Mouse (Mus musculus) bone marrow macrophage, adult 2 months (primary cell): ENCODE measurements around the gene Spag6. TPM values are rescaled to one million over a fixed set of nuclear protein-coding genes. Genes with fewer than 3 reads are reported as not detected.
A peak's percentile ranks its signal among the peaks of the same experiment; 100 is the strongest.

ENCODE experiments used
- H3K27ac ChIP-seq: 2 replicates; pipeline ENCODE4 v1.5.1; 2012; ENCODE audit warnings: low read depth, low read length; ENCODE audit not compliant: insufficient read depth
- H3K4me1 ChIP-seq: 2 replicates; pipeline ENCODE4 v1.6.1; 2012; ENCODE audit warnings: low read length; ENCODE audit not compliant: control insufficient read depth, insufficient read depth
- H3K4me3 ChIP-seq: 2 replicates; pipeline ENCODE4 v1.5.1; 2012; ENCODE audit warnings: mild to moderate bottlenecking, low read length, moderate library complexity; ENCODE audit not compliant: insufficient read depth
- CTCF ChIP-seq: IDR thresholded peaks from 2 replicates; pipeline ENCODE4 v1.5.1; 2012; ENCODE audit warnings: low read depth, mild to moderate bottlenecking, low read length, moderate library complexity
- POLR2A ChIP-seq: IDR thresholded peaks from 2 replicates; pipeline ENCODE4 v1.6.1; 2012; ENCODE audit warnings: mild to moderate bottlenecking, low read depth, low read length, borderline replicate concordance
- polyA plus RNA-seq: library from polyadenylated mRNA; stranded (reverse); fragments of >200 nt; gene quantifications from 2 replicates; pipeline ENCODE4 v1.2.4, GENCODE M21; 2012; ENCODE audit not compliant: missing spikeins, insufficient read depth, insufficient read length

Gene Spag6
- polyA plus RNA-seq, 1 experiment: not detected

DNA sequence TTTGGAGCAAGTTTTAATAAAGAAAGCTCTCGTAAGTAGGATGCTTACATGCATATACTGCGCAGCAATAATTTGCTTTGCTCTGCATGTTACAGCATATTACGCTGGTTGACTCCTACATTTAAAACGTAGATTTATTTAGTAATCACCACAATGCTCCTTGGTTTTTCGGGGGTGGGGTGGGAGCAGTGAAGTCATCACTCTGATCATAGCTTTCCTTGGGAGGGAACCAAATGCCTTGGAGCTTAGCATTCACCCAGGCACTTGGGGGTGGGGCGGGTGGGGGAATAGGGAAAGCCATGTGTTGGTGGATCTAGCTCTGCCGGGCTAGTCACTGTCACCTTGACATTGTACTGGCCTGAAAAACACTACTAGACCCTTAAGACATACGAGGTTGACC lies 1.3 kb downstream of the Spag6 start:
- TF ChIP-seq CTCF: no peak
- TF ChIP-seq POLR2A: no peak
- H3K4me1 ChIP-seq: 0 out of 2 replicates have a peak, but pooled peaks cover 3% of the 10 kb centered on the region
- H3K4me3 ChIP-seq: no peak overlapping the region
- no peak overlapping the region for H3K27ac ChIP-seq

DNA sequence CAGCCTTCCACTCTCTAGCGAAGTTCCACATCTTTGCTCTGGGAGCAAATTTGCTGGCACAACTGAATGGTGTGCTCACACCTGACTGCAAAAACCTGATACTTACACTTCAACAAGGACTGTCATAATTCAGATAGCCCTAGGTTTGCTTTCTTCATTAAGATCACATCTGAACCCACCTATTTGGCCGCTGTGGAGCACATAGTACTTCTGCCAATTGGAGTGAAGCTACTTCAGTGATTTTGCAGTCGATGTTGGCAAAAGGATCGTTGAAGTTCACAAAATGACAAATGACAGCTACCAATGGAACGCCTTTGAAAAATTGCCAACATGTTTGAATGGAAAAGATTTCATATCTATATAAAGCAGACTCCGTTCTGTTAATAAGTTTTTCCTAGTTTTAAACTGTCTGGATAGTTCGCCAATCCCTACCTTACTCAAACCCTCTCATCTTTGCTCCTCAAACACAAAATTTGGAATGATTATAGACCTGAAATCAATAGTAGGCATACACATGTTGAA lies 1.9 kb downstream of the Spag6 start:
- H3K4me3 ChIP-seq: no peak overlapping the region
- H3K4me1 ChIP-seq: 0 out of 2 replicates have a peak, but pooled peaks cover 3% of the 10 kb centered on the region
- H3K27ac ChIP-seq: no peak overlapping the region
- no peak for TF ChIP-seq CTCF
- TF ChIP-seq POLR2A: no peak

DNA sequence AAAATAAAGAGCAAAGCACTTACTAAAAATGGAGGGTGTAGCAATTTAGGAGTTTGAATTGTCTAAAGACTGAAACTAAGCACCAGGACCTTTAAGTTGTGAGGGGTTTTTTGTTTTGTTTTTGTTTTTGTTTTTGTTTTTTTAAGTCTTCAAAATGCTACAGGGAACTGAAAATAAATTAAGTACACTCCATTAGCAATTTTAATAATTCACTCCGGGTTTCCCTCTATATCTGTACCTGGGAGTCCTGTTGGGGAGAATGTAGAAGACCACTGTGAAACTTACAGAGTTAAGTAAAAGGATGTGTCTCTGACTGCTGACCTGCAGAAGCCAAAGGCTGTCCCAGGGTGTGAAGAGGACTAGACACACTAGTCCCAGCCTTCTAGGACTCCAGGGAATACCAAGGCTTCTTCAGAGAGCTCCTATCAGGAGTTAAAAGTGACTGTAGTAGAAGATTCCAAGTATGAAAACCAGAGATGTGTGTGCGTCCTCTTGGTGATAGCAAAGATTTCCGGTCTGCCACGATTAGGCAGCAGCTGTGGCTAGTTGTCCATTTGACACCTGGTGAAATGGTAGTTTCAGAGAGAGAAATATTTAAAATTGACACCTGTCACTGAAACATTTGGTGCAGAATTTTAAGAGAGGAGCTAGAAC lies 3.9 kb downstream of the Spag6 start:
- Histone ChIP-seq H3K4me3 (no peak overlapping the region), H3K27ac (no peak overlapping the region), H3K4me1 (0 out of 2 replicates have a peak, but pooled peaks cover 3% of the 10 kb centered on the region)
- no peak for TF ChIP-seq POLR2A
- TF ChIP-seq CTCF: no peak

DNA sequence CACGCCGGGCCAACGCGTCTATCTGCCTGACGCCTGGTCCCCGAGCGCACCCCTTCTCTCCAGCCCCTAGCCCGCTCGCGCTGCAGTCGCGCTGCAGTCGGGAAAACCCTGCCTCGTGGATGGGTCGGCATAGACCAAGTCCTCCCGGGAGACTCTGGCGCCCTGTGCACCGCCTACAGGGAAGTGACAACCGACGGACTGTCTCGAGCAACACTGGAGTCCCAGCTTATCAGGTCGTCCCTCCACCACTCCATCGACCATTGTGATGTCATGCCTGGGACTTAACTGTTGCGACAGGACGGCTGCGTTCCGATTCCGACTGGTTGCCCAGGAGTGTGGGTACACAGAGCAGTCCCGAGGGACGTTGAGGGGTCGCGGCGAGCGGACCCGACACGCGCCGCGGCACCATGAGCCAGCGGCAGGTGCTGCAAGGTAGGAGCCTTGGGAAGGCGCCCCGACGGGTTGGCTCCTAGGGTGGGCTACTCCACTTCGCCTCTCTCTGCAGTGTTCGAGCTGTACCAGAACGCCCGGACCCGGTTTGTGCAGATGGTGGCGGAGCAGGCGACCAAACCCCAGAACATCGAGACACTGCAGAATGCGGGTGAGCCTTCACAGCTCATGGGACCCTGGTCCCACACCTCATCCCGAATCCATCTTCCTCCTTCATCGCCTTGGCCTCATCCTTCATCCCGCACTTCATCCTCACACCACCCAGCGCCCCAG lies 5.0 kb downstream of the Spag6 start:
- no peak overlapping the region for H3K27ac ChIP-seq
- 0 out of 2 replicates have a peak, but pooled peaks cover 3% of the 10 kb centered on the region for H3K4me1 ChIP-seq
- peak overlapping the region; percentile 40 for H3K4me3 ChIP-seq

DNA sequence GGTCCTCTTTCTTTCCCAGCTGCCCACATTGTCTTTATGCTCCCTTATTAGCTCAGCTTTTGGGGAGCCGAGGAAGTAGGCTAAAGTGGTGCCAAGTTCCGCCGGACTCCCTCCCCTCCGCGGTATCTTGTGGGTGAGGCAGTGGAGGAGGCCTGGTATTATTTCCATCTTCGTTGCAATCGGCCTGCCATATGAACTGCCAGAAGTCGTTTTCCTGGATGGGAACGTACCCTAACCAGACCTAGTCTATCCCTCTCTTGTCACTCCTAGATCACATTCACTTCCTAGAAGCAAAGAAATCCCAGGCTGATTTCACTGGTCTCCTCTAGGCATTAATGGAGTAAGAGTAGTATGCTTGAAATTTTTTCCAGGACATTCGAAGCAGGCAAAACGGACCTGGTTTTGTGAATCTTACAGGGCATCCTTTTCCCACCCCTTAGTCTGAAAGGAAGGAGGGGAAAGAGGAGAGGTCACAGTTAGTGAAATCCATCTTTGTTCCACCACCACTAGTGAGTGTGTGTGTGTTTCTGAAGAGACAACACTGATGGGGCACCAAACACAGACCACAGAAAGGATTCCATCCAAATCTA lies 5.7 kb downstream of the Spag6 start:
- TF ChIP-seq CTCF: no peak
- no peak for TF ChIP-seq POLR2A
- Histone ChIP-seq H3K4me1 (0 out of 2 replicates have a peak, but pooled peaks cover 3% of the 10 kb centered on the region), H3K27ac (no peak overlapping the region), H3K4me3 (peak overlapping the region; percentile 40; the same call in 1 of the 2 replicates)

More for the DNA sequence above, 5.0 kb downstream of the Spag6 start:
- TF ChIP-seq CTCF (no peak), POLR2A (no peak)

DNA sequence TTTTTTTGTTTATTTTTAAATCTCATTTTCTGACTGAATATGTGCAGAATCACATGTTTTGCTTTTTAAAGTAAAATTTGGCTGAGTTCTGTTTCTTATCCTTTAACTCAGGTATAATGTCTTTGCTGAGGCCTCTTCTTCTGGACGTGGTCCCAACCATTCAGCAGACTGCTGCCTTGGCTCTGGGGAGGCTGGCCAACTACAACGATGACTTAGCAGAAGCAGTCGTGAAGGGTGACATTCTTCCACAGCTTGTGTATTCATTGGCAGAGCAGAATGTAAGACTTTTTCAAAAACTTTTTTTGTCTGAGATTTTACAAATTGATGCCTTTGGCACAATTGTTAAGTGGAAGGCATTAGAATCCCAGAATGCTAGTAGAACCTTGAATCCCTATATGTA lies 16.5 kb downstream of the Spag6 start:
- H3K4me1 ChIP-seq: no peaks in the 10 kb centered on the region
- H3K27ac ChIP-seq: no peak overlapping the region
- H3K4me3 ChIP-seq: no peak overlapping the region
- TF ChIP-seq POLR2A (no peak), CTCF (no peak)

DNA sequence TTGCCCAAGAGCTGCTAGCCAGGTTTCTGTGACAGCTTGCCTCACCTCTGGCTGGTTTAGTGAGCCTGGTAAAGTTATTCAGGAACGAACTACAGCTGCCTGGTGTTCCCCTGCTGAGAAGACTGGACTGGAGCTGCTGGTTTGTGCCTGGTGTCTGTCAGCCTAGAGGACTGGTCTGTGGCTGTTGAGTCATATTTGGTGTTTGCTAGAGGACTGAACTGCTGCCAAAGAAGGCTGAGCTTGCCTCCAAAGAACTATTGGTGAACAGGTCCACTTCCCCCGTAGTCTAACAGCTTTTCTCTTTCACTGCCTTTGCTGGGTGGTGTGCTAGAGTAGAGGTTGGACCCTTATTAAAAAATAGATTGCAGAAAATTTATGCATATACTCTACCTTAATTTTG lies 19.2 kb downstream of the Spag6 start:
- Histone ChIP-seq H3K27ac (no peak overlapping the region), H3K4me3 (no peak overlapping the region), H3K4me1 (no peaks in the 10 kb centered on the region)
- TF ChIP-seq POLR2A (no peak), CTCF (no peak)

DNA sequence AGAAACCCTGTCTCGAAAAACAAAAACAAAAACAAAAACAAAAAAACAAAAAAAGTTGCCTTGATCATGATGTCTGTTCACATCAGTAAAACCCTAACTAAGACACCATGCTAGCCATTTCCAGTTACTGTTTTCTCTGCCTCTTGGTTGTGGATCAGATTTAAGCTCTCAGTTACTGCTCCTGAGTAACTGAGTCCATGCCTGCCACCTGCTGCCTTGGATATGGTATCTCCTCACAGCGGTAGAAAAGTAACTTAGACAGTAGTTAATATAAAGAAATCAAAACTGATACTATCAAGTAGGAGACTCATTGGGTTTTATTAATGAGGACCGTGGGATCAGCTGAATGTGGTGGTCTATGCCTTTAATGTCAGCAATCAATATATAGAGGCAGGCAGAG lies 20.5 kb downstream of the Spag6 start:
- Histone ChIP-seq H3K4me1 (no peaks in the 10 kb centered on the region), H3K4me3 (no peak overlapping the region), H3K27ac (no peak overlapping the region)
- TF ChIP-seq POLR2A (no peak), CTCF (no peak)

DNA sequence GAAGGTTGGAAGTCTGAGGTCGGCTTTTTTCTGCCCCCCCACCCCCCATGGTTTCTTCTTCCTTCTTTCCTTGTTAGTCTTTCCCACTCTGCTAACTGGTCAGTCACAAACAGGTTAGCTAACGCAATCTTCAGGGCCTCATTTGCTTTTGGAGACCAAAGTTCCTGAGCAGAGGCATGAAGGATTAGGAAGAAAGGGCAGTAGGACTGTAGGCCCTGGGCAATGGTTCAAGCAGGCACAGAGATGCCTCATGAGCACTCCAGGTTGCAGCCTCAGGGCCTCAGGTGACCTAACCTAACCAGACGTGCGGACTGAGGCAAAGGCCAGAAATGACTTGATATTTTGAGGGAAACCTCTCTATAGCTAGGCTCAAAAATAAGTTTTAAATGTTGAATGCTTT lies 24.7 kb downstream of the Spag6 start:
- H3K27ac ChIP-seq: no peak overlapping the region
- no peak overlapping the region for H3K4me3 ChIP-seq
- TF ChIP-seq POLR2A (no peak), CTCF (no peak)
- no peaks in the 10 kb centered on the region for H3K4me1 ChIP-seq
